Mouse (Mus musculus): ENCODE results near the gene 1700066M21Rik. TPM values are rescaled to one million over a fixed set of nuclear protein-coding genes. Genes with fewer than 3 reads are reported as not detected.
A peak's percentile ranks its signal among the peaks of the same experiment; 100 is the strongest.

1700066M21Rik gene
- 7.3 TPM in 2 replicates for polyA plus RNA-seq (2015; fragmentation: Nextera tagmentation; extraction: Ambion mirVana)

DNA sequence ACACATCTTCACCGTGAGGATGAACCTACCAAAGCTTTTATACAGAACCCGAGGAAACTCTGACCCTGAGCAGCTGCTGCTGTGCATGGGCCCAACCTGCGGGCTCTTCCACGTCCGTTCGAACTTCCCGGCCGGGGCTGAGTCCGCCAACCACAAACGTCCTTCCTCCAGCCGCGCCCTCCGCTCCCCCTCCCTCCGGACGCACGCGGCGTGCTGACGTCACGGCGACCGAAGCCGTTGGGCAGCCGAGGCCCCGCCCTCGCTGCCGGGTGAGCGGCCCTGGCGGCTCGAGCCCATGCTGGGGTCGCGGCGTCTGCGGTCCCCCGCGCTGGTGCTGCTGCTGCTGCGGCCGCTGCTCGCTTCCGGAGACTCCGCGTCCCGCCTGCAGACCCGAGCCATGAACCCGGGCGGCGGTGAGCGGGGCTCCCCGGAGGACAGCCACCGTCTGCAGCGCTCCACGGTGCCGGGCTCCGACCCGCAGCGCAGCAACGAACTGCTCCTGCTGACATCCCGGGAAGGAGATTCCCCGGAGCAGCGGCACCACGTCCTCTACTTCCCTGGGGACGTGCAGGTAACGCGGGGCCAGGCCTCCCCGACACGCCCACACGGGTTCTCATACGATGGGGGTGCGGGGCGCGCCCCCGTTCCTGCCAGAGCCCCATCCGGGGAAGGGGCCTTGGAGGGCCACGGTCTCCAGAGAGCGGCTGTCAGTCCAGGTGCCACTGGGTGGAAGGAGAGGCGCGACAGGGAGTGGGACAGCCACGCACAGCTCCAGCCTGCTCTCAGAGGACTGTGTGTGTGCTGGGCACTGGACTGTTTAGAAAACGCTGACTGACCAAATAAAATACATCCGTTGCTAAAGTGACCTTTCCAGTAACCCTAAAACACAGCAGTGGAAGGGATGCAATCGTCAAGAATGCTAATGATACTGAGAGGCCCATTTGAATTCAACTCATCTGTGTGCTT, at the start of gene 1700066M21Rik:
TSS of gene 1700066M21Rik (plus strand) at position 245 of the 966 bp plus-strand sequence.
- DNase-seq (ENCODE audit: low spot score) = peak; percentile 82

DNA sequence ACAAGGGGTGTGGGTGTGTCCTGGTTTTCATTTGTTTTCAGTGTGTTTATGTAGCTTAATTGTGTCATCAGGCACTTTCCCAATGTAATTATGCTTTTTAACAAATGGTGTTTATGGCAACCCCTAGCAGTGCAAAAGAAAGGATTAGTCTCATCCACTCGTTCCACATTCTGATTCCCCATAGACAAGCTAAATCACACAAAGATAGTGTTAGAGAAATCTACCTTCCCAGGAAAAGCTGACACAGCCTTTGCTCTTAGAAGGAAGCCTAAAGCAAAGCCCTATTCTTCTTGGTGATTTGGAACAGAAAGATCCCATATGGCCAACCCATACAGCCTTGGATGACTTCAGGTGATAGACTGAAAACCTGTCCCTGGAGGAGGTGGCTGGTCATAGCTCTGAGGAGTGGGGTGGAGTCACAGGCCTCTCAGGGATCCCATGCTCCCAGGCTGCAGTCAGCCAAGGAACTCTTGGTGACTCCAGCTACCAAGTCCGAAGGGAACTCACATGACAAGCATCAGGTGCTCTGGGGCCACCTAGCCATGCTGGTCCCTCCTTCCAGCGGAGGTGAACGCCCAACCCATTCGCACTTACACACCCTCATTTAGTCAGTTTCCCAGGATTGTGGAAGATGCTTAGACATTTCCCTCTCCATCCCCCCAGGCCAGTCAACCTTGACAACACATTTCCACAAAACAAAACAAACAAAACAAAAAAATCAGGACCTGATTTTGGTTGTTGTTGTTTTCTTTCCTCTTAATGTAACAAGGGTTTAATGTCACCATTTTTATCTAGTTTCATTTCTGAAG, 47.9 kb upstream of the 1700066M21Rik start:
- no peak for DNase-seq (ENCODE audit: low spot score)

DNA sequence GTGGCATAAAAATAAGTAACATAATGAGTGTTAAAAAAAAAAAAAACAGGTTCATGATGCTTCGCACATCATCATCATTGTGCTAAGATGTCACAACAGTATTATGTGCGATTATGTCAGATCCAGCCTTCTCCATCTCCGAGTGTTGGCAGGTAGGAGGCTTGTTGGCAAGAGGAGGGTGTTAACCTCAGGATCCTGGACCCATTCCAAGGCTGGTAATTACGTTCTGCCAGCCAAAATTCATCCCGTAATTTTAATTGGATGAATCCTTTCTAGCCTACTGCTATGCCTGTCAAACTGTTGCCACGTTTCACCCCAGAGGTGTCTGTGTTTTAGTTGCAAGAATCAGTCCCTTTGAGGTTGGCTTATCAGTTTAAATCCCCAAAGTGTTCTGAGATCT, 47.2 kb upstream of the 1700066M21Rik start:
- DNase-seq (ENCODE audit: low spot score) = no peak

DNA sequence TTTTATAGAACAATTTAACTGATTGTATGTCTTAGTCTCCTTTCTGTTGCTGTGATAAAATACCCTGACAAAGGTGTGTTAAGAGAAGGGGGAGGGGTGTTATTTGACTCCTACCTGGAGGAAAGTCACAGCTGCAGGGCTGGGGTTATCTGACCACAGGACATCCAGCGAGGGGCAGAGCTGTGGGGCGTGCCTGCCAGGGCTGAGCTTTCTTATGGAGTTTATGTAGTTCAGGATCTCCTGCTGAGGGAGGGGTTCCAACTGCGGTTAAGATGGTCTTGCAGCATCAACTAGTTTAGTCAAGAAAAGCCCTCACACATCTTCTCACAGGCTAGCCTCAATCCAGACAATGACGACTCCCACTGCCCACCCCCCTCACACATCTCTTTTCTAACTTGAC, 45.4 kb upstream of the 1700066M21Rik start:
- DNase-seq (ENCODE audit: low spot score) = no peak

DNA sequence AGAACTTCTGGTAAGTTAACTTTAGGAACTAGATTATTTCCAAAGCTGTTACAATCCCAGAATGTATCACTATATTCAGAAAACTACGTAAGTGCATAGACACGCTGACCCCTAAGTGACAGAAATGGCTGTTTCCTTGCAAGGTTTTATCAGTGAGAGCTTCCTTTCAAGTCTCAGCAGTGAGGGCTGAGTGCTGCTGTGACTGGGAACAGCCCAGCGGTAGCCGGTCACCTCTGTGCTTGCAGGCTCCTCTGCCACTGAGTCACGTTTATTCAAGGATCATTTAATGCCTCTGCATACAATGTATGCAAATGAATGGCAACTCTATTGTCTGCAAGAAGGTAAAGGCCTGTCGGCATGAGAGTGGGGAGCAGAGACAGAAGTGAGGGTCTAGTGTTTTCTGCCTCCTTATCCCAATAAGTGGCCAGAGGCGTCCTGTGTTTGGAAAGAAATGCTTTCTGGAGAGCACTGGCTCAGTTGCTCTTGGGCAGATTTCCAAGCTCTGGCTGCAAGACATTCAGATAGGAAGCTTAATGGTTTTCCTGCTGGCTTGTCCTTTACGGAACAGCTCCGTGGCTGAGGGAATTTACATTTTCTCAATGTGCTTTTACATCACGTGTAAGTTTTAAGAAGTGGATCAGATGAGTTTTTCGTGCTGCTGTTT, 43.7 kb upstream of the 1700066M21Rik start:
- DNase-seq (ENCODE audit: low spot score) = no peak

DNA sequence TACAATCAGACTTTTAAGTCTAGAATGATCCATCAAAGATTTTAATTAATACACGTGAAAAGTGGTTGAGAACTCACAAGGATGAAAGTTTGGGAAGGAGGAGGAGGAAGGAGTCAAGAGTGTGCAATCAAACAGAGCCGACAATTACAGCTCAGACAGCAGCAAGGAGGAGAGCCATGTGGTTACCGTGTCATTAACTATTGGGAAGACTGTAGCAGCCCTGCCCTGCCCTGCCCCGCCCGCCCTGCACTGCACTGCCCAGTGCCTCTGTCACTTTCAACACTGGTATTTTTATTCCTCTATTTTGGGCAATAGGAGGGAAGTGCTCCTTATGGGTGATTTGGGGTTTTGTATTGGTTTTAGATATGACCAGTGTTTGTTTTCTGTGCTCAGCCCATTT, 42.2 kb upstream of the 1700066M21Rik start:
- no peak for DNase-seq (ENCODE audit: low spot score)

DNA sequence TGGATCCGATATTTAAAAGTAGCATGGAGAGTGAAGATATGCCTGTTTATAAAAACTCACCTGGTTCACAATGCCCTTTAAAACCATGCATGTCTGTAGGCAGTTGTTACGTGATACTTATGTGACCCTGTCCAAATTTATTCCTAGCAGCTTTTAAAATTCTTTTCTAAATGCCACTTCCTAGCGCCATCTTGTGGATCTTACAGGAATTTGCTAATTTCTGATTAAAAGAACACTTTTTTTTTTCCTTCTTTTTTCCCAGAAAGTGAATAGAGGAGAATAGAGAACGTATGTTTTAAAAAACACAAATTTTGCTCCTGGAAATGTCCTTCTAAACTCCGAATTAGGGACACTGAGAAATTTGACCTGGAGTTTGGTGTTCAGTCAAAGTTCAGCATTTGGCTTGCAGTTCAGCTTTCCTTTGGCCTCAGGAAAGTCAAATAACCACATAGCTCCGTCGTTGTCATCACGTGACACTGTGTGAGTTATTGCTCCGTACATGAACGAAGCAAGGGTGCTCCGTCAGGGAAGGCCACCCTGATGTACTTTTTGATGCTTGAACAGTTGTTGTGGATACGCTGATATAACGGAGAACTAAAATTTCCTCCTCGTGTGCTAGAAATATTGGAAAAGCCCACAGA, 38.1 kb upstream of the 1700066M21Rik start:
- DNase-seq (ENCODE audit: low spot score) = no peak

DNA sequence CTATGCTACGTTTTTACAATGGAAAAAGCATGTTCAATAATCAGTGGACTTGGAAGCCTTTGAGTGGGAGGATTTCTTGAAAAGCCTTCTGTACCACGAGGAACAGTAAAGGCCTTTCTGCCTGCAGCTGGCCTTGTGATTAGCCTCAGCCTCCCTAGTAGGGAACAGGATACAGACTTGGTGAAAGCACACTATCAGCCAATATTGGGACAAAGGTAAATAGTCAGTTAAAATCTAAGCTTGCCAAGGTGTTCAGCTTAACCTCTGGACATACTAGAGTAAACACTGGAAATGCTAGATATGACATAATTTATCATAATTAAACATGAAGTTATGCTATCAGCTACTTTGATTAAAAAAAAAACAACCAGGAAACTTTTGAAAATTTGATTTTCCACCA, 36.2 kb upstream of the 1700066M21Rik start:
- DNase-seq (ENCODE audit: low spot score) = no peak

DNA sequence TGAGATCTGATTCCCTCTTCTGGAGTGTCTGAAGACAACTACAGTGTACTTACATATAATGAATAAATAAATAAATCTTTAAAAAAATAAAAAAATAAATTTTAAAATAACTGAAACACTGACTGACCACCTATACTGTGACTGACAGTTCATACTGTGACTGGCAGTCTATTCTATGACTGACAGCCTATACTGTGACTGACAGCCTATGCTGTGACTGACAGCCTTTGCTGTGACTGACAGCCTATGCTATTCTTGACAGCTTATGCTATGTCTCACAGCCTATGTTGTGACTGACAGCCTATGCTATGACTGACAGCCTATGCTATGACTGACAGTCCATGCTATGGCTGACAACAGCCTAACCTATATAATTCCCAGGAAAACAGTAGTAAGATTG, 29.9 kb upstream of the 1700066M21Rik start:
- DNase-seq (ENCODE audit: low spot score) = no peak

DNA sequence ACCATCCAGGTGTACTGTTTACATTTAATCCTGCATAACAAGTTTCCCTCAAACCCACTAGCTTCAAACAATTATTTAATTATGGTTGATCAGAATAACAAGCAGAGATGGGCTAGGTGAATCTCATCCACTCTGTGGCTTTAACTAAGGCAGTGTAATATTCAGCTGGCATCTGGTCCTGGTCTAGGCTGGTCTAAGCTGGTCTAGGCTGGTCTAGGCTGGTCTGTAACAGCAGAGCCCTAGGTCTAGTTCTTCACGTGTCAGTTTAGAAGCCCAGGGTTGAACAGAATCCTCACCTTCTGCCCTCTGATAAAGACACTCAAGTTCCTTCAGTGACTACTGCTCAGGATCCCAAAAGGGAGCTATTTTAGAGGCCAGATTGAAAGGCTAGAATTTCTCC, 25.5 kb upstream of the 1700066M21Rik start:
- no peak for DNase-seq (ENCODE audit: low spot score)

DNA sequence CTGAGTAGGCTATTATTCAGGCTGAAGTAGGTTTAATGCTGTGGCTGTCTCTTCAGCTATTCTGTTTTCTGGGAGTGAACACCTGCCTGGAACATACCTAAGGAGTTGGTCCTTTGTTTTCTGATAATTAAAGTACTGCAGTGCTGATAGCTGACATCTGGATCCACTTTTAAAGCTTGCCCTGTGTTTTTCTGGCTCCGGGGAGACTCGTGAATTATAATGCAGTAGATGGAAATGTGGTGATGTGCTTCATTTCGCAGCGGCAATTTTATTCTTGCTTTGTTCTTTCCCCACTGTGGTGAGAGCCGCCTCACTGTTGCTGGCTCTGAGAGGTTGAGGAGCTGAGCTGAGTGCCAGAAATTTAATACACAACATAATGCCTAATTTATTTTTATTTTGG, 18.9 kb upstream of the 1700066M21Rik start:
- DNase-seq (ENCODE audit: low spot score) = no peak

DNA sequence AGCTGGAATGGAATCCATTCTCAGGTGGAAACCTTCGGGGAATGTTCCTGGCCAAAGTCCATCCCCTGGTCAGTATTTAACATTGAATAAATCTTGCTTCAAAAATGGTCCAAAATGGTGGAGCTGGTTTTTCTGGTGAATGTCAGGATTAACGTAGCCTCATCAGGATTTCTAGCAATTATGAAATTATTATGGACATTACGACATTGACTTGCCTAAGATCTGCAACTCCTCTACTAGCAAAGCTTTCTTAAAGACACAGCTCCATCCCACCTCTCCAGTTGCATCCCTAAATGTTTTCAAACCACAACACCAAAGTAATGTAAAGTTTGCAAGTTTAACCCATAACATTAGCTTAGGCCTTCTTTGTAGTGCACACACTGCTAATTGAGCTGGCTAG, 10.0 kb upstream of the 1700066M21Rik start:
- no peak for DNase-seq (ENCODE audit: low spot score)

DNA sequence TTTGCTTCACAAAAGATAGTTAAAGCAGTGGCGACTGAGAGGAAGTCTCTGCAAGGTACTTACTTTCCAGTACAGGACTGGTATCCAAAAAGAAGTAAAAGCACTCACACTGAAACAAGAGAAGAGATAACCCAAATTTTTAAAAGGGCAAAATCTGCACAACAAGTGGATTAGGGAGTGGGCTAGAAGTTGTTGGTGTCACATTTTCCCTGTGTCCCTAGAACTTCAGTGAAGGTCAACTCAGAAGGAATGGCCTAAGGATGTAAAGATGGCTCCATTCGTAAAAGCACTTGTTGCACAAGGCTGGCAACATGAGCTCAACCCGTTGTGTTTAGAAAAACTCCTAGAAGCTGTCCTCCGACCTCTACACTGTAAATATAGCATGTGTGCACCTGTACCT, 8.3 kb upstream of the 1700066M21Rik start:
- no peak for DNase-seq (ENCODE audit: low spot score)

DNA sequence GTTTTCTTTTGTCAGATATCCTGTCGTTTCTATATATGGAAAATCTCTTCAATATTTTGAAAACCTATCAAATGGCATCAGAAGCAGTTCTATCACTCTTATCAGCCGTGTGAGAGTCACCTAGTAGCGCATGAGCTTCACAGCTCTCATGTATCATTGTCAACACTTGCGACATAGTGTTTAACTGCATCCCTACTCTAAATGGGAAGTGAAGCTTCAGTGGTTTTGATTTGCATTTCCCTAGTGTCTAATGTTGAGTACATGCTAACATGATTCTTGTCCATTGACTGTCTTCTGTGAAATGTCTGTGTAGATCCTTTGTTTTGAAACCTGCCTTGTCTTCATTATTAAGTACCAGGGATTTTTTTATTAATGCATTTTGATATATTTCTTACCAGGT, 7.0 kb upstream of the 1700066M21Rik start:
- DNase-seq (ENCODE audit: low spot score) = no peak

DNA sequence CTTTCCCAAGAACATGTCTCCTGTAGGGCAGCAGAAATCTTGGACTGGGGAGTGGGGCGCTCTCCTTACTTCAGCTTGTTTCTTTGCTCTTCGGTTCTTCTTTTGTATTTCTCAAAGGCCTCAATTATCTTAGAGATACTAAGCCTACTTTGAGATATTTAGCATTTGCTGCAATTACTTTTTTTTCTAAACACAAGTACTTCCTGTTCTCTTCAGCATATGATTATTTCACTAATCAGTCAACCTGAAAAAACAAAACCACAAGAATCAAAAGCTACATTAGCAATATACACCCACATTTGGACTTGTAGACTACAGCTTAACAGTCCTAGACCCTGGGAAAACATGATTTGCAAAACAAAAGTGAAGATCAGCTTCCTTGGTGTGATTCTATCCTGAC, 2.1 kb upstream of the 1700066M21Rik start:
- DNase-seq (ENCODE audit: low spot score) = no peak

DNA sequence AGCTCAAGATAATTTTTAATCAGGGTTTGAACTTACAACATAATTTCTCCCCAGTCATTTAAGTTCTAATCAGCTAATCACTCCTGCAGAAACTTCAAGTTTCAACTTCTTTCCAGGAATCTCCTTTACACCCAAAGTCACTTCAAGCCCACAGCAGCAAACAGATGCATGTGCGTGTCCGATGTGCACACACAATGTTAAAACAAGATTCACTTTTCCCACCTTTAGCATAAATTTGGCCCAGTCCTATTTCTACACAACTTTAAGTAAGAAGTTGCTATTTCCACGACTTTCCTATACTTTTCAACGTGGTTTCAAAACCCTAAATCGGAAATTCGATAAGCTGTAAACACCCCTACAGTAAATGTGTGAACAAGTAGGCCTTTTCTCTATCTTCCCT, 614 bp upstream of the 1700066M21Rik start:
- no peak for DNase-seq (ENCODE audit: low spot score)

DNA sequence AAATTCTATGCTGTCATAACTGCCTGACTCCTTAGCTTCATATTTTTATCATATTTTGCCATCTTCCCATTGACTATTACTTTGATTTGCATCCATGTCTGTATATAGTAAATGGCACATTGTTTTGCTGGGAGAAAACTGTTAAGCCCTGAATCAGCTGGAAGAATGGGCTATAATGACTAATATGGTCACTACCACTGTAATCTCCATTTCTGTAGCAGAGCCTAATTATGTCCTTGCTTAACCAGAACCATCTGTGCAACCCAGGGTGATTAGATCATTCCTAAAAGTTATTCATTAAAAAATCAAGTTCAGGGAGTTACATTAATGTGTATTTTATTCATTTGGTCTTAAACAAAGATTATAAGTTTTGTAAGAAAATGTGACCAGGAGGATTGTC, 9.1 kb downstream of the 1700066M21Rik start:
- no peak for DNase-seq (ENCODE audit: low spot score)

DNA sequence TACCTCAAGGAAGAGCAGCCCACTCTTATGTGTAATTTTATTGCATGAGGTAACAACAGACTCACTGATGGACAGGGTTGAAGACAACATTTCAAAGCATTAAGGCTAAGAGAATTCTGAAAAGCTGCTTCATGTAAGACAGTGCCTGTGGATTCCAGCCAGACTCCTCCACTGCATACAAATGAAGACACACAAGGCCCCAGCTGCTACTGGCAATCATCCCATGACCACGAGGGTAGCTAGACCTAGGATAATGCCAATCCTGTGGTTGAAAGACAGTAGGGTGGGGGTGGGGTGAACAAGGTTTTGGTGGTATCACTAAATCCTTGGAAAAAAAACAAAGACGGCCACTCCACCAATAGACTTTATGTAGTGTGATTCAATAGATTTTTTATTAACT, 10.5 kb downstream of the 1700066M21Rik start:
- no peak for DNase-seq (ENCODE audit: low spot score)

DNA sequence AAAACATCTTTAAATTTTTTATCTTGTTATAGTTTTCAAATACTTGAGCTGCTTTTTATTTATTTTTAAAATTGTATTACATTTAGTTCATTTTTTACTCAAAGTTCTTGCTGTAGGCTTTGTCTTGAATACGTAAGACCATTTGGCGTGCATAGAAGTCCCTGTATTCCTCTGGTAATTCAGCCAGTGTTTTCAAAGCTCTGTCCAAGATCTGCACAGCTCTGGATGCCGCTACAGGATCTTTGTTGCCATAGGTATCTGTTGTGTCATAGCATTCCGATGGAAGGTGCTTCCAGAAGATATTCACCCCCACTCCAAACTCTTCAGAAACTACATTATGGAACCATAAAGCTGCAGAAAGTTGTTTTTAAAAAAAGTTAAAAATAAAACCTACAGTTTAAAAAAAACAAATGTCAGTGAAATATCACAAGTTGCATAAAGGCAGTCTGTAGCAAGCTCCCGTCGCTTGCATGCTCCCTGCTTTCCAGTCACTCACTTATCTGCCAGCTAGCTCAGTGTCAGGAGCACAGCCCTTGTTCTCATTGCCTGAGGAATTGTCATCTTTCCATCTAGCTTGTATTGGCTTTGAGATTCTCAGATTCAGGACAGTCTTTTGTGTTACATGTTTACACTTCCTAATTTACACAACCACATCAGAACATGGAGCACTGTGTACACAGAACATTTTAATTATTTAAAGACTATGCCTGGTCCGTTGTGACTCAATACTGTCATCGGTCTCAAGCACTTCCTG, 11.2 kb downstream of the 1700066M21Rik start:
- DNase-seq (ENCODE audit: low spot score) = no peak

DNA sequence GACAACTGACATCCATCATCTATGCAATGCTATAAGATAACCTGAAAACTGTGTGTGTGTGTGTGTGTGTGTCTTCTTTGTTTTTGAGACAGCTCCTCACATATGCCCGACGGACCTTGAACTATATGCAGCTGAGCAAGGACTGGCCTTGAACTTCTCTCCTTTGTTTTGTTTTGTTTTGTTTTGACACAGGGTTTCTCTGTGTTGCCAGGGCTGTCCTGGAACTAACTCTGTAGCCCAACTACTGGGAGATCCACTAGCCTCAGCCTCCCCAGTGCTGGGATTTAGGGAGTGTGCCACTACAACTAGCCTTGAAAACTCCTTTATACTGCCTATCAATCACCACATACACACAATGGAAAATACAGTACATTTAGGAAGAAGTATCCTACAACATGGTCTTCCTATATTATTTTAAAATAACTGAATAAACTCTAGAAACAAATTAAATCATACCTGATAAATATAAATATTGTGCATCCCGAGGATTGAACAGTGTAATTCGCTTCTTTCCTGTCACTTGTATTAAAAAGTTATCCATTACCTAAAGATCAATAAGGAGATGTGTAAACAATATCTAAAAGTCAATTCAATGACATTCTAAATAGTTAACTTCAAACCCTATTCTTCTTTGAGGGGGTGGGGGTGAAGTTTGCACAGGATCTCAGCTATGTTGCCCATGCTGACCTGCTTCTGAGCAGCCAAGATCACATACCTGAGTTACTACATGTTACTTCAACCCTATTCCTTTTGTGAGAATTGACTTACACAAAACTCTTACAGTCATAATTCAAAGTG, 13.8 kb downstream of the 1700066M21Rik start:
- no peak for DNase-seq (ENCODE audit: low spot score)

Measured in thymus, postnatal 0 days (tissue).